Mouse (Mus musculus): ENCODE measurements around the gene Kmt2b. TPM values are rescaled to one million over a fixed set of nuclear protein-coding genes. Genes with fewer than 3 reads are reported as not detected.

Gene Kmt2b
- polyA plus RNA-seq, 1 experiment: 14.4 TPM

DNA sequence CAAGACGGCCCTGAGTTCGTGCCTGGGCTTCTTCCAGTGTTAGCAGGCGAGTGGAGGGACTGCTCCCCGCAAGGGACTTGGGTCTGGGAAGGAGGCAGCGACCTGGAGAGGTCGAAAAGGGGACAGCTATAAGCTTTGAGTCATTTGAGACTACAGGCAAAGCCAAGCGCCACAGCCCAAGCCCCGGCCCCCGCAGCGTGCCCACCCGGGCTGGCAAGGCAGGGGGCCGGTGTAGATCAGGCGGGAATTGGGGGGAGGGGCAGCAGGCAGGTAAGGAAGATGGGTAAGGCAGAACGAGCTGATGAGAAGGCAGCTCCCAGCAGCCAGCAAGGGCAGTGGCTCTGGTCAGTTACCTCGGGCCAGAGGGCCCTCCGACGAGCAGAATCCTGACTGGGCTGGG, 62.1 kb downstream of the Kmt2b start:
- H3K79me2 ChIP-seq (ENCODE audit: control insufficient read depth, insufficient read depth): no peaks in the 10 kb centered on the region
- TF ChIP-seq MAX (IDR thresholded peaks at IDR 0.05) (no peak), MYOG (IDR thresholded peaks at IDR 0.05; ENCODE audit: control insufficient read depth, extremely low read depth, insufficient read length) (no peak), MYOD1 (IDR thresholded peaks at IDR 0.05; ENCODE audit: control insufficient read depth, insufficient read length, low read depth) (no peak), USF1 (IDR thresholded peaks at IDR 0.05; ENCODE audit: low read depth) (no peak)
- H3K27me3 ChIP-seq (ENCODE audit: control insufficient read depth, insufficient read depth, insufficient read length): no peaks in the 10 kb centered on the region
- no peaks in the 10 kb centered on the region for H3K36me3 ChIP-seq (ENCODE audit: control insufficient read depth, insufficient read depth)
- no peaks in the 10 kb centered on the region for H3K79me3 ChIP-seq (ENCODE audit: low read depth)
- H3K4me3 ChIP-seq (ENCODE audit: insufficient read depth, poor library complexity, severe bottlenecking): no peak overlapping the region
- no peak overlapping the region for H3ac ChIP-seq (ENCODE audit: control insufficient read depth, insufficient read length, low read depth)

DNA sequence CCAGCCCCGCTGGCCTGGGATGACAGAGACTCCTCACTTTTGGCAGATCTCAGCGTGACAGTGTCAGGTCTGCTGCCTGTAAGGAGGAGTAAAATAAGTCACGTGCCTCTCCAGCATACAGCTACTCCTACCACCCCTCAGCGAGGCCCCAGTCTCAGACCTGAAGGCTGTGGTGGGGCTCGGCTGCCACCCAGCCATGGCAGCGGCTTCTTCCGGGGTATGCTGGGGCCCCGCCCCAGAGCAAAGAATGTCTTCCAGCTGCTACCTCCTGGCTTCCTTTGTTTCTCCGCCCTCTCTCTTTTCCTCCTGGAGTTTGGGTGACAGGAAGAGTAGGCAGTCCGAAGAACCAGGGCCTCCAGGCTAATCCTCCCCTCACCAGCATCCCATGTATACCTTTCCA, 62.6 kb downstream of the Kmt2b start:
- H3K36me3 ChIP-seq (ENCODE audit: control insufficient read depth, insufficient read depth): no peaks in the 10 kb centered on the region
- H3K79me2 ChIP-seq (ENCODE audit: control insufficient read depth, insufficient read depth): no peaks in the 10 kb centered on the region
- no peak overlapping the region for H3ac ChIP-seq (ENCODE audit: control insufficient read depth, insufficient read length, low read depth)
- TF ChIP-seq FOSL1 (IDR thresholded peaks at IDR 0.05; ENCODE audit: insufficient read depth, low read length, poor library complexity, severe bottlenecking): no peak
- TF ChIP-seq CEBPB (IDR thresholded peaks at IDR 0.05; ENCODE audit: low read depth): no peak
- no peak for TF ChIP-seq CTCF (IDR thresholded peaks at IDR 0.05; ENCODE audit: control insufficient read depth, insufficient read depth, insufficient read length)
- no peak for TF ChIP-seq MAX (IDR thresholded peaks at IDR 0.05)
- no peak for TF ChIP-seq USF1 (IDR thresholded peaks at IDR 0.05; ENCODE audit: low read depth)
- TF ChIP-seq MYOG (IDR thresholded peaks at IDR 0.05; ENCODE audit: control insufficient read depth, extremely low read depth, insufficient read length): no peak
- TF ChIP-seq MYOD1 (IDR thresholded peaks at IDR 0.05; ENCODE audit: control insufficient read depth, insufficient read length, low read depth): no peak
- no peaks in the 10 kb centered on the region for H3K27me3 ChIP-seq (ENCODE audit: control insufficient read depth, insufficient read depth, insufficient read length)
- H3K4me3 ChIP-seq (ENCODE audit: insufficient read depth, poor library complexity, severe bottlenecking): no peak overlapping the region
- H3K79me3 ChIP-seq (ENCODE audit: low read depth): no peaks in the 10 kb centered on the region

DNA sequence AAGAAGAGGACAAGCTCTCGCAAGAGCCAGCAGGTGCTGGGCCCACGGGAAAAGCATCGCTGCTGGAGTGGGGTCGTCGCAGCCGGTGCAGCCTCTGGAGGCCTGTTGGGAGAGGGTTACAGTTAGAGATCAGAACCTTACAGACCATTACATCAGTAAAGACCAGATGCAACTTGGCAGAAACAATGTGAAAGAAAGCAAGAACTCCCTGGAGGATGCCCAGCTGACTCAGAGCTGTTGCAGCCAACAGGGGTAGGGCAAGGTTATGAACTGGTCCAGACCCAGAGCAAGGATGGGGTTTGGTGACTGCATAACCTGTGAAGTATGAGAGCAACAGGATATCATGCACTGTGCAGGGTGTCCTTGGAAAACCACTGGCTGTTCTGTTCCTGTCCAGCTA, 64.0 kb downstream of the Kmt2b start:
- no peaks in the 10 kb centered on the region for H3K79me2 ChIP-seq (ENCODE audit: control insufficient read depth, insufficient read depth)
- TF ChIP-seq FOSL1 (IDR thresholded peaks at IDR 0.05; ENCODE audit: insufficient read depth, low read length, poor library complexity, severe bottlenecking) (no peak), CEBPB (IDR thresholded peaks at IDR 0.05; ENCODE audit: low read depth) (no peak), CTCF (IDR thresholded peaks at IDR 0.05; ENCODE audit: control insufficient read depth, insufficient read depth, insufficient read length) (no peak), MYOG (IDR thresholded peaks at IDR 0.05; ENCODE audit: control insufficient read depth, extremely low read depth, insufficient read length) (no peak), USF1 (IDR thresholded peaks at IDR 0.05; ENCODE audit: low read depth) (no peak), MYOD1 (IDR thresholded peaks at IDR 0.05; ENCODE audit: control insufficient read depth, insufficient read length, low read depth) (no peak), MAX (IDR thresholded peaks at IDR 0.05) (no peak)
- no peak overlapping the region for H3K4me3 ChIP-seq (ENCODE audit: insufficient read depth, poor library complexity, severe bottlenecking)
- H3ac ChIP-seq (ENCODE audit: control insufficient read depth, insufficient read length, low read depth): no peak overlapping the region
- no peaks in the 10 kb centered on the region for H3K27me3 ChIP-seq (ENCODE audit: control insufficient read depth, insufficient read depth, insufficient read length)
- H3K79me3 ChIP-seq (ENCODE audit: low read depth): no peaks in the 10 kb centered on the region
- no peaks in the 10 kb centered on the region for H3K36me3 ChIP-seq (ENCODE audit: control insufficient read depth, insufficient read depth)

DNA sequence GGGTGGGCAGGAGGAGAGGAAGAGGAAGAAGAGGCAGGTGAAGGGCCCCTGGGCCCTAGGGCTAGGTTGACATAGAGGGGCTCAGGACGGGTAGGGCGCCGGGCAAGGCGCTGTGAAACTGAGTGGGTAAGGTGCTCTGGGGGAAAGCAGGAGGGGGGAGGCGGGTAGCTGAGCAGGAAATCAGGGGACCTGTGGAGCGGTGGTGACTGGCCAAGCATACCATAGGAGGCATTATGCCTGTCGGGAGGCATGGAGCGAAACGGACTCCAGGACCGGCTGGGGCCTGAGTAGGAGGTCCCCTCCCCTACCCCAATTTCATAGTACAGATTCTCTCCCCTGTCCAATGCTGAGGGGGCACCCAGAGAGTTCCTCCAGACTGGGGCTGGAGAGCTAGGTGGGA, 65.7 kb downstream of the Kmt2b start:
- Histone ChIP-seq H3K27me3 (ENCODE audit: control insufficient read depth, insufficient read depth, insufficient read length) (no peaks in the 10 kb centered on the region), H3K36me3 (ENCODE audit: control insufficient read depth, insufficient read depth) (no peaks in the 10 kb centered on the region), H3K79me2 (ENCODE audit: control insufficient read depth, insufficient read depth) (no peaks in the 10 kb centered on the region), H3ac (ENCODE audit: control insufficient read depth, insufficient read length, low read depth) (no peak overlapping the region), H3K79me3 (ENCODE audit: low read depth) (no peaks in the 10 kb centered on the region), H3K4me3 (ENCODE audit: insufficient read depth, poor library complexity, severe bottlenecking) (no peak overlapping the region)
- TF ChIP-seq MYOG (IDR thresholded peaks at IDR 0.05; ENCODE audit: control insufficient read depth, extremely low read depth, insufficient read length) (no peak), CTCF (IDR thresholded peaks at IDR 0.05; ENCODE audit: control insufficient read depth, insufficient read depth, insufficient read length) (no peak), FOSL1 (IDR thresholded peaks at IDR 0.05; ENCODE audit: insufficient read depth, low read length, poor library complexity, severe bottlenecking) (no peak), CEBPB (IDR thresholded peaks at IDR 0.05; ENCODE audit: low read depth) (no peak), MYOD1 (IDR thresholded peaks at IDR 0.05; ENCODE audit: control insufficient read depth, insufficient read length, low read depth) (no peak)

DNA sequence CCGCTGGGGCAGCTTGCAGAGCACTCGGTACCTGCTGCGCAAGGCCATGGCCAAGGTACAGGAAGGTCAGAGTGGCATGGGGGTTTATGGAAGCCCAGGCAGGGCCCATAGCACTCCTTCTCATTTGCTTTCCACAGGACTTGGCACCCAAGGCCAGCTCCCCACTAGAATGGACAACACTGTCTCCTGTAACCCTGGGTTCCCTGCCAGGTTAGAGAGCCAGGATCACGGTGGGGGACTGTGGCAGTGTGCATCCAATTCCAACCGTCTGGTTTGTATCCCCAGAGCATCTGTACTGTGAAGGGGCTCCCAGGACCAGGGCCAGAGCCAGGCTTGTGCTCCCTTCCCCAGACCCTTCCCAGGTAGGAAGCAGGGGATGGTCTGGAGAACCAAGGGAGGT, 67.7 kb downstream of the Kmt2b start:
- H3ac ChIP-seq (ENCODE audit: control insufficient read depth, insufficient read length, low read depth): no peak overlapping the region

DNA sequence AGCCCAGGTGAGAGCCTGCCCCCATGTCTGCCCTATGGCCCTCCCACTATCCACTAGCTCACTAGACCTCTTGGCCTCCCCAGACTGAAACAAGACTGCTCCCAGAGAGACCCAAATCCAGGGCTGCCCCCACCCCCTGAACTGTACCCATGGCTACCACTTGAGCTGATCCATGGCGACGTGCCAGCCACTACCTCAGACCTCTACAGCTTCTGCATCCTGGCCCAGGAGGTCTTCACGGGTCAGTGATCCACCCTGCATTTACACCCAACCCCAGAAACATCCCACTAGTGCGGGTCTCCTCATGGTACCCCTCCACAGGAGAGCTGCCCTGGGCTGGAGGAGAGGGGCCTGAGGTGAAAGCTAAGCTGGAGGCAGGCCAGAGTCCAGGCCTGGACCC, 68.1 kb downstream of the Kmt2b start:
- no peaks in the 10 kb centered on the region for H3K79me3 ChIP-seq (ENCODE audit: low read depth)
- H3K79me2 ChIP-seq (ENCODE audit: control insufficient read depth, insufficient read depth): no peaks in the 10 kb centered on the region
- TF ChIP-seq FOSL1 (IDR thresholded peaks at IDR 0.05; ENCODE audit: insufficient read depth, low read length, poor library complexity, severe bottlenecking): no peak
- no peak for TF ChIP-seq MYOD1 (IDR thresholded peaks at IDR 0.05; ENCODE audit: control insufficient read depth, insufficient read length, low read depth)
- no peak for TF ChIP-seq MAX (IDR thresholded peaks at IDR 0.05)
- no peak for TF ChIP-seq USF1 (IDR thresholded peaks at IDR 0.05; ENCODE audit: low read depth)
- TF ChIP-seq CEBPB (IDR thresholded peaks at IDR 0.05; ENCODE audit: low read depth): no peak
- TF ChIP-seq CTCF (IDR thresholded peaks at IDR 0.05; ENCODE audit: control insufficient read depth, insufficient read depth, insufficient read length): no peak
- no peak for TF ChIP-seq MYOG (IDR thresholded peaks at IDR 0.05; ENCODE audit: control insufficient read depth, extremely low read depth, insufficient read length)
- H3K36me3 ChIP-seq (ENCODE audit: control insufficient read depth, insufficient read depth): no peaks in the 10 kb centered on the region
- no peak overlapping the region for H3ac ChIP-seq (ENCODE audit: control insufficient read depth, insufficient read length, low read depth)
- peaks cover 5% of the 10 kb centered on the region for H3K27me3 ChIP-seq (ENCODE audit: control insufficient read depth, insufficient read depth, insufficient read length)
- H3K4me3 ChIP-seq (ENCODE audit: insufficient read depth, poor library complexity, severe bottlenecking): no peak overlapping the region

More for the DNA sequence above, 67.7 kb downstream of the Kmt2b start:
- TF ChIP-seq FOSL1 (IDR thresholded peaks at IDR 0.05; ENCODE audit: insufficient read depth, low read length, poor library complexity, severe bottlenecking) (no peak), CTCF (IDR thresholded peaks at IDR 0.05; ENCODE audit: control insufficient read depth, insufficient read depth, insufficient read length) (no peak), MAX (IDR thresholded peaks at IDR 0.05) (no peak), CEBPB (IDR thresholded peaks at IDR 0.05; ENCODE audit: low read depth) (no peak), MYOD1 (IDR thresholded peaks at IDR 0.05; ENCODE audit: control insufficient read depth, insufficient read length, low read depth) (no peak), USF1 (IDR thresholded peaks at IDR 0.05; ENCODE audit: low read depth) (no peak), MYOG (IDR thresholded peaks at IDR 0.05; ENCODE audit: control insufficient read depth, extremely low read depth, insufficient read length) (no peak)
- no peak overlapping the region for H3K4me3 ChIP-seq (ENCODE audit: insufficient read depth, poor library complexity, severe bottlenecking)
- H3K79me2 ChIP-seq (ENCODE audit: control insufficient read depth, insufficient read depth): no peaks in the 10 kb centered on the region
- no peaks in the 10 kb centered on the region for H3K36me3 ChIP-seq (ENCODE audit: control insufficient read depth, insufficient read depth)
- H3K27me3 ChIP-seq (ENCODE audit: control insufficient read depth, insufficient read depth, insufficient read length): peaks cover 1% of the 10 kb centered on the region
- no peaks in the 10 kb centered on the region for H3K79me3 ChIP-seq (ENCODE audit: low read depth)

Small RNA genes within 50 kb of the gene (microRNA-seq; reads per million reads assigned to microRNA genes)
- gene Gm38670 (ENCODE audit: borderline microRNAs expressed): 4.1 reads per million, percentile 50 among the genes with 10 or more reads in this experiment
- 0.20 reads per million for gene Mir3569 (ENCODE audit: borderline microRNAs expressed)

Other genes starting within 250 kb of the Kmt2b start
- 0.20 TPM for gene Lrfn3, start 226.0 kb downstream of the Kmt2b start, polyA plus RNA-seq (2012; fragmentation: generic; extraction: Trizol)
- not detected for gene Tyrobp, start 175.0 kb downstream of the Kmt2b start, polyA plus RNA-seq (2012; fragmentation: generic; extraction: Trizol)
- not detected for gene Hcst, start 168.9 kb downstream of the Kmt2b start, polyA plus RNA-seq (2012; fragmentation: generic; extraction: Trizol)
- 0.04 TPM for gene Nfkbid, start 167.0 kb downstream of the Kmt2b start, polyA plus RNA-seq (2012; fragmentation: generic; extraction: Trizol)
- gene Aplp1, start 143.2 kb downstream of the Kmt2b start, polyA plus RNA-seq (2012; fragmentation: generic; extraction: Trizol): 0.29 TPM
- gene Kirrel2, start 131.0 kb downstream of the Kmt2b start, polyA plus RNA-seq (2012; fragmentation: generic; extraction: Trizol): not detected
- gene Nphs1, start 130.4 kb downstream of the Kmt2b start, polyA plus RNA-seq (2012; fragmentation: generic; extraction: Trizol): 0.60 TPM
- 0.02 TPM for gene Prodh2, start 95.1 kb downstream of the Kmt2b start, polyA plus RNA-seq (2012; fragmentation: generic; extraction: Trizol)
- gene Arhgap33, start 53.7 kb downstream of the Kmt2b start, polyA plus RNA-seq (2012; fragmentation: generic; extraction: Trizol): 2.4 TPM
- gene Hspb6, start 36.5 kb downstream of the Kmt2b start, polyA plus RNA-seq (2012; fragmentation: generic; extraction: Trizol): 66.8 TPM
- 8.7 TPM for gene Proser3, start 36.4 kb downstream of the Kmt2b start, polyA plus RNA-seq (2012; fragmentation: generic; extraction: Trizol)
- gene Lin37, start 28.9 kb downstream of the Kmt2b start, polyA plus RNA-seq (2012; fragmentation: generic; extraction: Trizol): 38.4 TPM
- gene U2af1l4, start 25.4 kb downstream of the Kmt2b start, polyA plus RNA-seq (2012; fragmentation: generic; extraction: Trizol): 63.6 TPM
- 0.73 TPM for gene Gm49396, start 25.4 kb downstream of the Kmt2b start, polyA plus RNA-seq (2012; fragmentation: generic; extraction: Trizol)
- gene Psenen, start 25.1 kb downstream of the Kmt2b start, polyA plus RNA-seq (2012; fragmentation: generic; extraction: Trizol): 173 TPM
- gene Igflr1, start 23.3 kb downstream of the Kmt2b start, polyA plus RNA-seq (2012; fragmentation: generic; extraction: Trizol): 0.56 TPM
- 0.05 TPM for gene Zbtb32, start 10.2 kb upstream of the Kmt2b start, polyA plus RNA-seq (2012; fragmentation: generic; extraction: Trizol)
- 0.53 TPM for gene Upk1a, start 24.1 kb upstream of the Kmt2b start, polyA plus RNA-seq (2012; fragmentation: generic; extraction: Trizol)
- gene Cox6b1, start 37.4 kb upstream of the Kmt2b start, polyA plus RNA-seq (2012; fragmentation: generic; extraction: Trizol): 795 TPM
- not detected for gene Etv2, start 47.1 kb upstream of the Kmt2b start, polyA plus RNA-seq (2012; fragmentation: generic; extraction: Trizol)
- gene Rbm42, start 61.6 kb upstream of the Kmt2b start, polyA plus RNA-seq (2012; fragmentation: generic; extraction: Trizol): 110 TPM
- gene Haus5, start 76.3 kb upstream of the Kmt2b start, polyA plus RNA-seq (2012; fragmentation: generic; extraction: Trizol): 25.9 TPM
- gene Pmis2, start 82.9 kb upstream of the Kmt2b start, polyA plus RNA-seq (2012; fragmentation: generic; extraction: Trizol): not detected
- not detected for gene 2200002J24Rik, start 110.2 kb upstream of the Kmt2b start, polyA plus RNA-seq (2012; fragmentation: generic; extraction: Trizol)
- not detected for gene Atp4a, start 123.5 kb upstream of the Kmt2b start, polyA plus RNA-seq (2012; fragmentation: generic; extraction: Trizol)
- 168 TPM for gene Tmem147, start 140.8 kb upstream of the Kmt2b start, polyA plus RNA-seq (2012; fragmentation: generic; extraction: Trizol)
- not detected for gene Gapdhs, start 155.0 kb upstream of the Kmt2b start, polyA plus RNA-seq (2012; fragmentation: generic; extraction: Trizol)
- gene Sbsn, start 162.7 kb upstream of the Kmt2b start, polyA plus RNA-seq (2012; fragmentation: generic; extraction: Trizol): 3.6 TPM
- gene Dmkn, start 175.0 kb upstream of the Kmt2b start, polyA plus RNA-seq (2012; fragmentation: generic; extraction: Trizol): not detected
- not detected for gene Krtdap, start 199.2 kb upstream of the Kmt2b start, polyA plus RNA-seq (2012; fragmentation: generic; extraction: Trizol)
- gene Ffar2, start 235.0 kb upstream of the Kmt2b start, polyA plus RNA-seq (2012; fragmentation: generic; extraction: Trizol): not detected

Data from C2C12 (cell line).